8 mouse cellular contexts compared by ENCODE assay signal in the genomic region with DNA sequence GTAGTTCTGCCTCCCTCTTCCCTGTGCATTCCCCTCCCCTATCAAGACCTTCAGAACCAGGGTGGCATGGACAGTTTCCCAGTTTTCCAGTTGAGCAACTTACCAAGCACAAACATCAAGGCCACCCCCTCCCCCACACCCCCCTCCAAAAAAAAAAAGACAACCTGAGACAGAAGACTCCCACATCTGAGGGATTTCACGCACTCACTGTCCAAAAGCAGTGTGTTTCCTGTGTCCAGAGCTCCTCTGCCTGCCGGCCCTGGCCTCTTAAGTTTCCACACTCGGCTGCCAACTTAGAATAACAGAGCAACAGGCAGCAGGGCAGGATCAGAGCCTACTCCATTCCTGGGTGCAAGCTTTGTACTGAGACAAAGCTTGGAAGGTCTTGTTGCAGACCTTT.
A peak's percentile ranks its signal among the peaks of the same experiment; 100 is the strongest.
DNase-seq lines count a peak whose midpoint lies in the region; ATAC-seq and TF ChIP-seq lines count a peak whose summit lies in the region.

No protein-coding gene starts in this region.

- H3K4me3 ChIP-seq in midbrain, postnatal 0 days (ENCODE audit: low read depth, low read length) = no peak overlapping the region
- H3K4me3 ChIP-seq in midbrain, embryonic 15.5 days = no peak overlapping the region

- H3K36me3 ChIP-seq in midbrain, postnatal 0 days (ENCODE audit: insufficient read depth, low read length) = no peaks in the 10 kb centered on the region
- H3K36me3 ChIP-seq in midbrain, embryonic 15.5 days (replicated peaks) = no peaks in the 10 kb centered on the region

- no peaks in the 10 kb centered on the region for H3K4me1 ChIP-seq in midbrain, postnatal 0 days (ENCODE audit: insufficient read depth, low read length)
- no peaks in the 10 kb centered on the region for H3K4me1 ChIP-seq in midbrain, embryonic 15.5 days

- ATAC-seq in midbrain, postnatal 0 days (ENCODE audit: low FRiP score) = no peak
- ATAC-seq in midbrain, embryonic 15.5 days (replicated peaks) = no peak

- H3K27ac ChIP-seq in midbrain, postnatal 0 days (ENCODE audit: low read depth, low read length) = no peak overlapping the region
- H3K27ac ChIP-seq in midbrain, embryonic 15.5 days = no peak overlapping the region

- H3K27me3 ChIP-seq in midbrain, postnatal 0 days (ENCODE audit: insufficient read depth, low read length) = no peaks in the 10 kb centered on the region
- H3K27me3 ChIP-seq in midbrain, embryonic 15.5 days (replicated peaks) = no peaks in the 10 kb centered on the region

- intact Hi-C loops in gastrocnemius, postnatal 36 days (cut with DNase I) = no loop called here

- no peak for TF ChIP-seq CTCF in midbrain, postnatal 0 days (IDR thresholded peaks at IDR 0.05)

- no peak overlapping the region for H3K9ac ChIP-seq in midbrain, postnatal 0 days (replicated peaks; ENCODE audit: low read length, poor library complexity, severe bottlenecking)
- no peak overlapping the region for H3K9ac ChIP-seq in midbrain, embryonic 15.5 days

- peak; percentile 18 for DNase-seq in gastrocnemius, postnatal 25 days
- DNase-seq in gastrocnemius, postnatal 36 days = no peak
- DNase-seq in adrenal gland, postnatal 14 days = peak; percentile 60
- DNase-seq in kidney, adult 18-20 months = peak; percentile 34
- DNase-seq in lung, postnatal 36 days = peak; percentile 57
- DNase-seq in cerebellum, adult 9-11 months = no peak
- no peak for DNase-seq in midbrain, postnatal 0 days (ENCODE audit: low spot score)

- WGBS in midbrain, postnatal 0 days = 51% methylated on average over 3 of the region's 3 CpGs
- 41% methylated on average over 3 of the region's 3 CpGs for WGBS in midbrain, embryonic 15.5 days

- no peak overlapping the region for H3K4me2 ChIP-seq in midbrain, postnatal 0 days (ENCODE audit: low read depth, low read length, poor library complexity, severe bottlenecking)
- H3K4me2 ChIP-seq in midbrain, embryonic 15.5 days = no peak overlapping the region

- H3K9me3 ChIP-seq in midbrain, postnatal 0 days (ENCODE audit: low read length) = no peaks in the 10 kb centered on the region
- H3K9me3 ChIP-seq in midbrain, embryonic 15.5 days = no peaks in the 10 kb centered on the region

Comparison
In these comparisons a context has a peak if more than half of its experiments do, and no peak if none do; other contexts are left out.
1. DNase-seq: peak in gastrocnemius, postnatal 25 days (single experiment), adrenal gland, postnatal 14 days (single experiment), kidney, adult 18-20 months (single experiment) and lung, postnatal 36 days (single experiment); none in gastrocnemius, postnatal 36 days (0 of 2), cerebellum, adult 9-11 months (single experiment) and midbrain, postnatal 0 days (single experiment).